Mouse (Mus musculus): ENCODE data around the gene Vwa2. TPM values are rescaled to one million over a fixed set of nuclear protein-coding genes. Genes with fewer than 3 reads are reported as not detected.

Gene Vwa2
- polyA plus RNA-seq, 1 experiment from 2014 or later: 0.51 TPM

- Histone ChIP-seq H3K9me3 (no peaks in the 10 kb centered on the region), H3K4me1 (peaks cover 25% of the 10 kb centered on the region), H3K27ac (replicated peaks) (no peak overlapping the region), H3K4me2 (peak overlapping the region; percentile 83), H3K27me3 (replicated peaks) (peaks cover 79% of the 10 kb centered on the region), H3K9ac (peak overlapping the region; percentile 71), H3K4me3 (peak overlapping the region; percentile 54), H3K36me3 (no peaks in the 10 kb centered on the region)
- 10% methylated on average over 30 of the region's 30 CpGs for WGBS
- ATAC-seq (ENCODE audit: extremely low read depth, insufficient number of reproducible peaks, low FRiP score, low TSS enrichment): peak; percentile 25; the same call in 1 of the 2 replicates
Observed at GRCm38 (mm10) chr19:56874601-56875315, 709 bp downstream of the Vwa2 start.

- Histone ChIP-seq H3K9me3 (no peaks in the 10 kb centered on the region), H3K27ac (replicated peaks) (no peak overlapping the region), H3K4me3 (no peak overlapping the region), H3K4me2 (no peak overlapping the region), H3K27me3 (replicated peaks) (peaks cover 83% of the 10 kb centered on the region), H3K9ac (no peak overlapping the region), H3K36me3 (no peaks in the 10 kb centered on the region), H3K4me1 (peaks cover 24% of the 10 kb centered on the region)
- 55% methylated on average over 6 of the region's 6 CpGs for whole genome bisulfite sequencing
- ATAC-seq (ENCODE audit: extremely low read depth, insufficient number of reproducible peaks, low FRiP score, low TSS enrichment): no peak
Observed at GRCm38 (mm10) chr19:56877364-56877763, 3.3 kb downstream of the Vwa2 start.

GRCm38 (mm10) chr19:56887879-56888278 is 13.8 kb downstream of the Vwa2 start:
- WGBS: 73% methylated on average over 10 of the region's 10 CpGs

GRCm38 (mm10) chr19:56888654-56889053 is 14.6 kb downstream of the Vwa2 start:
- Histone ChIP-seq H3K27me3 (replicated peaks) (no peaks in the 10 kb centered on the region), H3K27ac (replicated peaks) (no peak overlapping the region), H3K4me2 (no peak overlapping the region), H3K4me3 (no peak overlapping the region), H3K9ac (no peak overlapping the region), H3K4me1 (peaks cover 8% of the 10 kb centered on the region), H3K9me3 (no peaks in the 10 kb centered on the region), H3K36me3 (no peaks in the 10 kb centered on the region)
- 46% methylated on average over 5 of the region's 5 CpGs for WGBS
- no peak for ATAC-seq (ENCODE audit: extremely low read depth, insufficient number of reproducible peaks, low FRiP score, low TSS enrichment)

More at GRCm38 (mm10) chr19:56887879-56888278, 13.8 kb downstream of the Vwa2 start:
- H3K36me3 ChIP-seq: no peaks in the 10 kb centered on the region
- no peak for ATAC-seq (ENCODE audit: extremely low read depth, insufficient number of reproducible peaks, low FRiP score, low TSS enrichment)
- no peak overlapping the region for H3K27ac ChIP-seq (replicated peaks)
- no peak overlapping the region for H3K4me2 ChIP-seq
- no peak overlapping the region for H3K4me3 ChIP-seq
- H3K9me3 ChIP-seq: no peaks in the 10 kb centered on the region
- no peak overlapping the region for H3K9ac ChIP-seq
- peaks cover 16% of the 10 kb centered on the region for H3K4me1 ChIP-seq
- no peaks in the 10 kb centered on the region for H3K27me3 ChIP-seq (replicated peaks)

GRCm38 (mm10) chr19:56891438-56891837 is 17.4 kb downstream of the Vwa2 start:
- Histone ChIP-seq H3K27me3 (replicated peaks) (no peaks in the 10 kb centered on the region), H3K4me3 (no peak overlapping the region), H3K9me3 (no peaks in the 10 kb centered on the region), H3K27ac (replicated peaks) (no peak overlapping the region), H3K4me2 (no peak overlapping the region), H3K4me1 (peaks cover 6% of the 10 kb centered on the region), H3K9ac (no peak overlapping the region), H3K36me3 (no peaks in the 10 kb centered on the region)
- WGBS: 55% methylated on average over 2 of the region's 2 CpGs
- ATAC-seq (ENCODE audit: extremely low read depth, insufficient number of reproducible peaks, low FRiP score, low TSS enrichment): no peak

GRCm38 (mm10) chr19:56892586-56892985 is 18.5 kb downstream of the Vwa2 start:
- H3K4me2 ChIP-seq: no peak overlapping the region
- no peak overlapping the region for H3K27ac ChIP-seq (replicated peaks)
- no peaks in the 10 kb centered on the region for H3K36me3 ChIP-seq
- no peak overlapping the region for H3K4me3 ChIP-seq
- H3K9me3 ChIP-seq: no peaks in the 10 kb centered on the region
- 82% methylated on average over 5 of the region's 5 CpGs for WGBS
- H3K4me1 ChIP-seq: peaks cover 11% of the 10 kb centered on the region
- no peaks in the 10 kb centered on the region; the same call in 1 of the 2 replicates for H3K27me3 ChIP-seq (replicated peaks)
- no peak for ATAC-seq (ENCODE audit: extremely low read depth, insufficient number of reproducible peaks, low FRiP score, low TSS enrichment)
- H3K9ac ChIP-seq: no peak overlapping the region

GRCm38 (mm10) chr19:56893326-56893725 is 19.3 kb downstream of the Vwa2 start:
- ATAC-seq (ENCODE audit: extremely low read depth, insufficient number of reproducible peaks, low FRiP score, low TSS enrichment): no peak
- 67% methylated on average over 5 of the region's 5 CpGs for WGBS

GRCm38 (mm10) chr19:56897654-56898053 is 23.6 kb downstream of the Vwa2 start:
- no peak for ATAC-seq (ENCODE audit: extremely low read depth, insufficient number of reproducible peaks, low FRiP score, low TSS enrichment)
- WGBS: 79% methylated on average over 16 of the region's 16 CpGs

More at GRCm38 (mm10) chr19:56893326-56893725, 19.3 kb downstream of the Vwa2 start:
- no peak overlapping the region for H3K27ac ChIP-seq (replicated peaks)
- no peaks in the 10 kb centered on the region for H3K9me3 ChIP-seq
- H3K4me2 ChIP-seq: no peak overlapping the region
- H3K4me1 ChIP-seq: peaks cover 11% of the 10 kb centered on the region
- H3K27me3 ChIP-seq (replicated peaks): no peaks in the 10 kb centered on the region; the same call in none of the 2 replicates
- H3K4me3 ChIP-seq: no peak overlapping the region
- no peak overlapping the region for H3K9ac ChIP-seq
- no peaks in the 10 kb centered on the region for H3K36me3 ChIP-seq

GRCm38 (mm10) chr19:56904095-56904494 is 30.0 kb downstream of the Vwa2 start:
- Histone ChIP-seq H3K4me3 (no peak overlapping the region), H3K27ac (replicated peaks) (no peak overlapping the region), H3K4me2 (no peak overlapping the region), H3K9me3 (no peaks in the 10 kb centered on the region), H3K9ac (no peak overlapping the region), H3K4me1 (peaks cover 7% of the 10 kb centered on the region), H3K27me3 (replicated peaks) (0 out of 2 replicates have a peak, but pooled peaks cover 10% of the 10 kb centered on the region), H3K36me3 (no peaks in the 10 kb centered on the region)
- WGBS: 62% methylated on average over 3 of the region's 3 CpGs
- ATAC-seq (ENCODE audit: extremely low read depth, insufficient number of reproducible peaks, low FRiP score, low TSS enrichment): no peak

More at GRCm38 (mm10) chr19:56897654-56898053, 23.6 kb downstream of the Vwa2 start:
- Histone ChIP-seq H3K36me3 (no peaks in the 10 kb centered on the region), H3K4me1 (peaks cover 8% of the 10 kb centered on the region), H3K4me3 (no peak overlapping the region), H3K9me3 (no peaks in the 10 kb centered on the region), H3K27ac (replicated peaks) (no peak overlapping the region), H3K27me3 (replicated peaks) (no peaks in the 10 kb centered on the region; the same call in none of the 2 replicates), H3K4me2 (no peak overlapping the region), H3K9ac (no peak overlapping the region)

- Histone ChIP-seq H3K36me3 (no peaks in the 10 kb centered on the region), H3K27ac (replicated peaks) (no peak overlapping the region), H3K4me1 (peaks cover 7% of the 10 kb centered on the region), H3K27me3 (replicated peaks) (0 out of 2 replicates have a peak, but pooled peaks cover 10% of the 10 kb centered on the region), H3K4me3 (no peak overlapping the region), H3K9me3 (no peaks in the 10 kb centered on the region), H3K4me2 (no peak overlapping the region), H3K9ac (no peak overlapping the region)
- ATAC-seq (ENCODE audit: extremely low read depth, insufficient number of reproducible peaks, low FRiP score, low TSS enrichment): no peak
- WGBS: 79% methylated on average over 7 of the region's 7 CpGs
Observed at GRCm38 (mm10) chr19:56905395-56905794, 31.3 kb downstream of the Vwa2 start.

GRCm38 (mm10) chr19:56907850-56908249 is 33.8 kb downstream of the Vwa2 start:
- Histone ChIP-seq H3K4me3 (no peak overlapping the region), H3K36me3 (no peaks in the 10 kb centered on the region), H3K9ac (0 out of 2 replicates have a peak overlapping the region, but pooled peaks have one; percentile 9), H3K4me1 (peaks cover 7% of the 10 kb centered on the region), H3K27me3 (replicated peaks) (0 out of 2 replicates have a peak, but pooled peaks cover 12% of the 10 kb centered on the region), H3K9me3 (no peaks in the 10 kb centered on the region), H3K27ac (replicated peaks) (no peak overlapping the region), H3K4me2 (no peak overlapping the region)
- no peak for ATAC-seq (ENCODE audit: extremely low read depth, insufficient number of reproducible peaks, low FRiP score, low TSS enrichment)
- 46% methylated on average over 3 of the region's 3 CpGs for WGBS
